Mouse (Mus musculus): Measurements from ENCODE around the gene Cadps2. TPM values are rescaled to one million over a fixed set of nuclear protein-coding genes. Genes with fewer than 3 reads are reported as not detected.

Gene Cadps2
- 0.99 TPM in 1 of 2 replicates, not detected in the other for total RNA-seq (2015)
- total RNA-seq (2017) = 0.75 and 0.84 TPM in 2 replicates

GRCm38 (mm10) chr6:23839009-23839811, at the start of gene Cadps2:
TSS of gene Cadps2 (minus strand) at chr6:23839421.
- ATAC-seq (replicated peaks; ENCODE audit: poor library complexity) = peak; percentile 69

- ATAC-seq (replicated peaks; ENCODE audit: poor library complexity) = peak; percentile 79
These were observed 47.2 kb upstream of the Cadps2 start for GRCm38 (mm10) chr6:23886418-23886817.

GRCm38 (mm10) chr6:23876765-23877408, 37.7 kb upstream of the Cadps2 start:
- ATAC-seq (replicated peaks; ENCODE audit: poor library complexity) = no peak

GRCm38 (mm10) chr6:23876363-23876762, 37.1 kb upstream of the Cadps2 start:
- no peak for ATAC-seq (replicated peaks; ENCODE audit: poor library complexity)

GRCm38 (mm10) chr6:23873812-23874211, 34.6 kb upstream of the Cadps2 start:
- no peak for ATAC-seq (replicated peaks; ENCODE audit: poor library complexity)

GRCm38 (mm10) chr6:23873231-23873630, 34.0 kb upstream of the Cadps2 start:
- ATAC-seq (replicated peaks; ENCODE audit: poor library complexity) = no peak

GRCm38 (mm10) chr6:23869971-23870370, 30.8 kb upstream of the Cadps2 start:
- ATAC-seq (replicated peaks; ENCODE audit: poor library complexity) = no peak

- ATAC-seq (replicated peaks; ENCODE audit: poor library complexity) = no peak
These were observed 27.1 kb upstream of the Cadps2 start for GRCm38 (mm10) chr6:23866298-23866697.

GRCm38 (mm10) chr6:23853464-23853863, 14.2 kb upstream of the Cadps2 start:
- ATAC-seq (replicated peaks; ENCODE audit: poor library complexity) = no peak

- ATAC-seq (replicated peaks; ENCODE audit: poor library complexity) = peak; percentile 53
These were observed 780 bp upstream of the Cadps2 start for GRCm38 (mm10) chr6:23840001-23840400.

GRCm38 (mm10) chr6:23838401-23839008, 716 bp downstream of the Cadps2 start:
- peak; percentile 16 for ATAC-seq (replicated peaks; ENCODE audit: poor library complexity)

GRCm38 (mm10) chr6:23837631-23838030, 1.6 kb downstream of the Cadps2 start:
- no peak for ATAC-seq (replicated peaks; ENCODE audit: poor library complexity)

GRCm38 (mm10) chr6:23837127-23837526, 2.1 kb downstream of the Cadps2 start:
- no peak for ATAC-seq (replicated peaks; ENCODE audit: poor library complexity)

GRCm38 (mm10) chr6:23836694-23837093, 2.5 kb downstream of the Cadps2 start:
- no peak for ATAC-seq (replicated peaks; ENCODE audit: poor library complexity)

- no peak for ATAC-seq (replicated peaks; ENCODE audit: poor library complexity)
These were observed 3.7 kb downstream of the Cadps2 start for GRCm38 (mm10) chr6:23835552-23835951.

- no peak for ATAC-seq (replicated peaks; ENCODE audit: poor library complexity)
These were observed 8.5 kb downstream of the Cadps2 start for GRCm38 (mm10) chr6:23830741-23831140.

- ATAC-seq (replicated peaks; ENCODE audit: poor library complexity) = no peak
These were observed 9.9 kb downstream of the Cadps2 start for GRCm38 (mm10) chr6:23829338-23829737.

- ATAC-seq (replicated peaks; ENCODE audit: poor library complexity) = no peak
These were observed 17.4 kb downstream of the Cadps2 start for GRCm38 (mm10) chr6:23821819-23822218.

- ATAC-seq (replicated peaks; ENCODE audit: poor library complexity) = no peak
These were observed 29.1 kb downstream of the Cadps2 start for GRCm38 (mm10) chr6:23810087-23810486.

- no peak for ATAC-seq (replicated peaks; ENCODE audit: poor library complexity)
These were observed 29.9 kb downstream of the Cadps2 start for GRCm38 (mm10) chr6:23809344-23809743.

- ATAC-seq (replicated peaks; ENCODE audit: poor library complexity) = no peak
These were observed 33.9 kb downstream of the Cadps2 start for GRCm38 (mm10) chr6:23805333-23805732.

- no peak for ATAC-seq (replicated peaks; ENCODE audit: poor library complexity)
These were observed 47.4 kb downstream of the Cadps2 start for GRCm38 (mm10) chr6:23791822-23792221.
